Mouse (Mus musculus) cerebellum, adult (tissue): ENCODE data around the gene Hhatl.
A peak's percentile ranks its signal among the peaks of the same experiment; 100 is the strongest.

Experiments
- ATAC-seq: cut with Nextera tagmentation; 2 replicates; pipeline ENCODE4 v1.9.2; 2017; ENCODE audit warnings: mild to moderate bottlenecking, moderate library complexity, mixed read lengths; ENCODE audit not compliant: insufficient number of reproducible peaks, low FRiP score, low TSS enrichment

Gene Hhatl

DNA sequence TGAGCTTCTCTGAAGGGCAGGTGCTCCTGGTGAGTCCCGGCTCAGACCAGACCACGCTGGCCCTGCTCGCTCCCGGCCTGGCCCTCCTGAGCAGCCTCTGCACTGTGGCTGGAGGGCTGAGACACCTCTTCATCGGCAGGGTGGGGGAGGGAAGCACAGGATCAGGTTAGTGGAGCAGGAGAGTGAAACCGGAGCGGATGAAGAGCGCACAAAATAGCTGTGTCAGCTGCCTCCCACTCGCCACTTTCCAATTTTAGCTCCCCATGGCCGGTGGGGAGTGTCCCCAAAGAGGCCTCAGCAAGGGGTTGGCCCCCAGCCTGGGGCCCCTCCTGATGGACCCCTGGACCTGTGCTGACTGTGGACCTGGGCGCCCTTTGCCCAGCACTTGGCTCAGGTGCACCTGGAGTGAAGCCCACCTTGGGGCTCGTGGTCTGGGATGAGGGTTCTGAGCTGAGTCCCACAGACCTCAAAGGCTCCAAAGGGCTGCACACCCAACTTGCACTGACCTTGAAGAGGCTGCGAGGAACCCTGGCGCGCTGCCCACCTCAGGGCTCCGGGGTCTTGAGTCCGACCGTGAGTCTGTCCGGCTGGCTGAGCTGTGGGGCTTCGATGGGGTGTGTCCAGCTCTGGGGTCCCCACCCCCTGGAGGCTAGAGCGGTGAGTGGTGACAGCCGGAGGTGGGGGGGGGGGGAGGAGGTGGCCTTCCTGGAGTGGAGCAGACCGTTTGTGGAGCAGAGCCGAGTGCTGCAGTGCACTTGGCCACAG is at the start of gene Hhatl:
Gene Hhatl (minus strand): TSS at position 751 of the 765 bp plus-strand sequence.
- ATAC-seq: no peak

DNA sequence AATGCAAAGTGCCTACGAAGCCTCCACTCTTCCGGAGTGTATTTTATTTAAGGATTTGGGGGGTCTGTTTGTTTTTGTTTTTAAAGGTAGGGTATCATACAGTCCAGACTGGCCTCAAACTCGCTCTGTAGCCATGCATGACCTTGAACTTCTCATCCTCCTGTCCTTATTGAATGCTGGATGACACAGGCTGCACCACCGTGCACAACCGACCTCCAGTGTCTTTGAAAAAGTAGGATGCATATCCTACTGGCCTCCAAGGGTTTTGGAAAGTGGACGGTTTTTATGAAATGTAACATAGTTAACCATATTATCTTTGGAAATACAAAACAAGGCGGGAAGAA is 47.3 kb upstream of the Hhatl start:
- no peak for ATAC-seq

DNA sequence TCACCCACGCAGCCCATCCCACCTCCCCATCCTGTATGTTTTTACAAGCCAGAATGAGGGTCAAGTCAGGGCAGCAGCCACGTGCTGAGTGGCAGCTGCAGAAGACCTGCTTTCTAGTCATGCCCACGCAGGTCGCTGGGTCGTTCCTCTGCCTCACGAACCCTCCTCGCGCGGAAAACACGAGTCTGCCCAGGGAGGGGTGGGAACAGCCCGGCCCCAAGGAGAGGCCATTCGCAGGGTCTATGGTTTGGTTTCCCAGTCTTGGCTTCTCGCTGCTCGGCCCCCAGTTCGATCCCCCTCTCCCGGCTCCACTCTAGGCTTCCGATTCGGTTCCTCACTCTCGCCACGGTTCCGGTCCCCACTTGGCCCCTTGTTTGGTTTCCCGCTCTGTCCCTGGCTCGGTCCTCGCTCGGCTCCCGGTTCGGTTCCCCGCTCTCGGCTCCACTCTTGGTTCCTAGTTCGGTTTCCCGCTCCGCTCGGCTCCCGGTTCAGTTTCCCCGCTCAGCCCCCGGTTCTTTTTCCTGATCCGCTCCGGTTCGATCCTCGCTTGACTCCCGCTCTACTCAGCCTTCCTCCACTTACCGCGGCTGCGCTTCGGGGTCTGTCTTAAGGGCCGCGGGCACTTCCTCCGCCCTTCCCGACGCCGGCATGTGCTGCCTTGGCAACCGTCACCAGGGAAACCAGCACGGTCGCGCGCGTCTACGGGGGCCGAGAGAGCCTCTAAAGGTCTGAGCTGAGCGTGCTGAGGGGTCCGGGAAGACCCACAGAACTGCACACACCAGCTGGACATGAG is 46.7 kb upstream of the Hhatl start, which contains the start of gene Ccdc13:
Gene Ccdc13 (minus strand): TSS at position 633 of the 793 bp plus-strand sequence.
- ATAC-seq: no peak

DNA sequence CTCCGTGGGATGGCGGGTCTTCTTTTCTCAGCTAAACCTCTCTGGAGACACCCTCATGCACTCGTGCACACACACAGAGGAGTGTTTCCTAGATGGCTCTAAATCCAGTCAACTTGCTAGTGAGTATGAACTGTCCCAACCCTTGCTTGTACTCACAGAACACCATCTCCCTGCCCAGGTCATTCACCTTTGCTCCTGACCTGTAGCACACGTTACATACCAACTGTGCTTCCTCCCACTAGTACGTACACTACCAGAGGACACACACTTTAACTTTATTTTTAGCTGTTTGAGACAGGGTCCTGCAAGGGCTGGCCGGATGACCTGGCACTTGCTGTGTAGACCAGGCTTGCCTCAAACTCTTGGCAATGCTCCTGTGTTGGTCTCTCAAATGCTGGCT is 45.7 kb upstream of the Hhatl start:
- no peak for ATAC-seq

DNA sequence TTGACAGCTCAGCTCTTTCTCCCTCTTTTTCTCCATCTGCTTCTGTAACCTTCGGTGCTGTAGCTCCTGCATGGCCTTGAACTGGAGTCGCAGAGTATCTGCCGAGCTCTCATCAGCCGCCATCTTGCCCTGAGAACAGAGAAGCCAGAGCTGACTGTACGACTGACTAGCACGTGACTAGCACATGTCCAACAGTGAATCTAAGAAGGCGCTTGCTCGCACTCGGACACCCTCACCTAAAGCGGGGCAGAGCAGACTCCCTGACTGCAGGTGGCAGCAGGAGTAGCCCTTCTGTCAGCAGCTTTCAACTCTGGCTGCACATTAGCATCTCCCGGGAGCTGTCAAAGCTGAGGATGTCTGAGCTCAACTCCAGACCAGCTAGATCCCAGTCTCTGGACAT is 41.5 kb upstream of the Hhatl start:
- no peak for ATAC-seq

DNA sequence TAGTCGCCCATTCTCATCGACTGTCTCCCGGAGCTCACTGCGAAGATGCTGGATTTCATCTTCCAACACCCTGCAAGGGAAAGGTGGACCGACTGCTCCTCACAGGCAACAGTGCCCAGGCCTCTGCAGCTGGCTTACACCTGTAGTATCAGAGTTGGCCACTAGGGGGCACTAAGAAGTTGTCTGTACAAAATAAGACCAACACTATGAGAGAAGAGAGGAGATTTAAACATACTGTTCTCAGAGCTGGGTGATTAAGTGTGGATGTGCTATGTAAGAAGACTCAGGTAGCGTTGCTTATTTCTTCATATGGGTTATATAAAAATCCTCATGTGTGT is 38.6 kb upstream of the Hhatl start:
- no peak; the same call in 1 of the 2 replicates for ATAC-seq

DNA sequence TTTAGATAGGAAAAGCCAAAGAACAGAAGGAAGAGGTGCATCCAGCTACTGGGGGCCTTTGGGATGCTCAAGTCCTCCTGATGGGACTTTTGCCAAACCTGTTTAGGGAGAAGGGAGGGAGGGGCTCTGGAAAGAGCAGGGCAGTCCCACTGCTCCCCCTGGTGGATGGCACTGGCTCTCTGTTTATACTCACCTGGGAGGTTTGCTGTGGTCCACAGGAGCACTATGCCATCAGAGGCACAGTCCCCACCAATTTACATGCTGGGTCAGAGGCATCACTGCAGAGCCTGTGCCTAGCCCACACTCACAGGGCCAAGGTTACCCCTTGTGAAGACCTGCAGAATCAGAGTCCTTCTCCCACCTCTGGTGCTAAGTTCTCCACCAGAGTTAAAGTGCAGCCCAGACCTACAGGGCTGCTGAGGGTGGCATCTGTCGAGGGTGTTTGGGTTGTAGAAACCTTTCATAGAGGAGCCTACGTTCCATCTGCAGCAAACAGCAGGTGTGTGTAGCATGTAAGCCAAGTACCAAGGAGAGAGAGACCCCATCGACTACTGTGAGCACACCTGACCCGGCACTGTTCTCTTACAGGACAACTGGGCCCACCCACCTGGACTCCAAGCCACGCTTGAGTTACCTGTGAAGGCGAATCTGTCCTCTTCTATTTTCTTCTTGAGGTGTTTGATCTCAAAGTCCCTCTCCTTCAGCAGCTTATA is 38.1 kb upstream of the Hhatl start:
- no peak for ATAC-seq

DNA sequence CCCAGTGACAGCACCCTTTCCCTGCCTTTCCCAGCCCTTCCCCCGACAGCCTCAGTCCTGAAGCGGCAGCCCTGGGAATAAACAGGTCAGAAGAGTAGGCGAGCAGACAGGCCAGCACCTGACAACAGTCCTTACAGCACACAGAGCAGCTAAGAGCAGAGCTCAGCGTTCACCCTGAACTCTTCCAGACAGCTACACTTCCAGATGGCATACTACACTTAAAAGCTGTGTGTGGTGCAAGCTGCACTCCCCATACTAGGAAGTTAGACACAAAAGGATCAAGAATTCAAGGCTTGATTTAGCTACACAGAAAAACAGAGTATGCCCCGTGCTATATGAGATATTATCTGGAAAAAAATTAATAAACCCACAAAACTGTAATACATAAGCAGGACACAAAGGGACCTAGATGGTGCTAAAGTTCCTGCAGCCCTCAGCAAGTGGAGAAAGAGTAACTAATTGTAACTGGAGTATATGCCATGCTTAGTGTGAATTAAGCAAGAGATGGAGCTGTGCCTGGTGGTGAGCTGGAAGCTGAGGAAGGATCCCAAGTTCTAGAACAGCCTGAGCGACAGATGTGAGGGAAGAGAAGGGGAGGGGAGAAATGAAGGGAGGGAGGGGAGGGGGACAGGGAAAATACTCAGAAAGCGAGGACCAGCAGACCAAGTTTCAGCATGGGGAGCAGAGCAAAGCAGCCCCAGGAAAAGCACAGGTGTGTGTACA is 37.1 kb upstream of the Hhatl start:
- no peak for ATAC-seq

DNA sequence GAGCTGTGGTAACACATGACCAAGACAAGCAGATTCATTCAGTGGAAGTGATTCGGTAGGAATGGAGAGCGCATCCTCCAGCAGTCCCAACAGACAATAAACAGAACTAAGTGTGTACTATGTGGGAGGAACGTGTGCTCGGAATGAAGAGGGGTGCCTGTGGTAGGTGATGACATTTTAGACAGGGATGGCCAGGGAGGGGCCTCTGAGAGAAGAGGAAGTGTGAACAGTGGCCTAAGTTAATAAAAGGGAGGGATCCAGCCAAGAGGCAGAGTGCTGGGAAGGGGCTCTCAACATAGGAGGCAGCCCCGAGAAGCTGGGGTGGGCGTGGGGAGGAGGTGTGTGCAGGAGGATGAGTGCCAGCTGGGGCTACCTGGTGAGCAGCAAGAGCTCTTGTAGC is 36.0 kb upstream of the Hhatl start:
- no peak for ATAC-seq

DNA sequence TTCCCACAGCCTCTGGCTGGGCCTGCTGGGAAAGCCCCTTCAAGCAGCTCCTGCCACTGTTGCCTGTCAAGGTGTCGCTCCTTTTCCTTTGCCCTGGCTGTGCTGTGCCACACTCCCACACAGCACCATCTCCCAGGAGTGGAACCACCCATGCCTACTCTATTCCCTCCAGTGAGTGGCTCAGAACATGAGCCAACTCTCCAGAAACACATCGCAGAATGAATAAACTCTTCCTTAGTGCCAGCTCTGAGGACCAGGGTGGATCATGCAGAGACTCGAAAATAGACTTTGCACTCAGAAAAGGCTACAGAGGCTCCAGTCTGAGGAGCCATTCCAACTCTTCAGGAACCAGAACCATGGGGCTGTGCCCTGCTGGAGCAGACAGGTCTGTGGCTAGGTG is 34.0 kb upstream of the Hhatl start:
- ATAC-seq: no peak

DNA sequence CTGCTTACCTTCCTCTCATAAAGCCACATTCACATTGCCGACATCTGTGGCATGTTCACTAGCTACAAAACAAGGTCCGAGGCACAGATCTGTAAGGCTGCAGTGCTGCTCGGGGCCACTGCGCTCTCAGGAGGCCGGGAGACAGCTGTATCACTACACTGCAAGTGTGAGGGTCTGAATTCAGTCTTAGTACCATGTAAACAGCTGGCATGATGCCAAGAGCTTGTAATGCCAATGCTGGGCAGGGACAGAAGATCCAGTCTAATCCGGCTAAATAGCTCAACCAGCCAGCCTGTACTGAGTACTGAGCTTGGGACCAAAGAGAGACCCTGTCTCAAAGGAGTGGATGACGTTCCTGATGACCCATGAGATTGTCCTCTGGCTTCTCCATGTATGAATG is 31.7 kb upstream of the Hhatl start:
- no peak for ATAC-seq

DNA sequence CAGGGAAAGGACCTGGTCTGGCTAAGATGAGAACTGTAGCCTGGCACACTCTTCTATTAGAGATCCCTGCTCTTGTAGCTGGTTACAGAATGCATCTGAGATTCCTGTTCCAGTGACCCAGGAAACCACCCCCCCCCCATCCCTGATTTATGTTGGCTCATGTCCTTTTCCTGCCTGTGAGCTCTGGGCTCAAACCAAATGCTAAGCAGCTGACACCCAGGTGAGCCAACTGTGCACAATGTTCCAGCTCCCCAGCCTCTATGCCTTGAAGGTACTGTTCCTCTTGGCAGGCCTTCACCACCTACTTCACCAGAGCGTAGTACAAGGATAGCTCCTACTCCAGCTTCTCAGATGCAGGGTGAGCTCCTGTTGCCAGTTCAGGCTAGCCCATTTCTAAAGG is 30.7 kb upstream of the Hhatl start:
- ATAC-seq: peak; percentile 69; the same call in 1 of the 2 replicates

DNA sequence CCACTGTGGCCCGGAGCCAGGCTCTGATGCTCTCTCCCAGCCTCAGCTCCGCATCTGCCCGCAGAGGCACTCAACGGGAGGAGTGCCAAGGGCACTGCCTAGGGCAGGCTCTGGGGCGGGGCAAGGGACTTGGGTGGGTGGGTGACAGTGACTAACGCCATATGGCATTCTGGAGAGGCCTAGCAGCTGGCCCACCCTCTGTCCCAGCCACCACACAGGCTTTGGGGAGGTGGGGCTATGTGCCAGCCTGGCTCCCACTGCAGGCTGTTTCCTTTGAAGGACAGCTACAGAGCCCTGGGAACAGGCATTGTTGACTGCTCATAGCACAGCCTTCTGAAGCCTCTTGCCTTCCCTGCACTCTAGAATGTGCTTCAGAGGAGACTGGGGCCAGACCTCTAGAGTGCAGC is 30.3 kb upstream of the Hhatl start:
- no peak for ATAC-seq

DNA sequence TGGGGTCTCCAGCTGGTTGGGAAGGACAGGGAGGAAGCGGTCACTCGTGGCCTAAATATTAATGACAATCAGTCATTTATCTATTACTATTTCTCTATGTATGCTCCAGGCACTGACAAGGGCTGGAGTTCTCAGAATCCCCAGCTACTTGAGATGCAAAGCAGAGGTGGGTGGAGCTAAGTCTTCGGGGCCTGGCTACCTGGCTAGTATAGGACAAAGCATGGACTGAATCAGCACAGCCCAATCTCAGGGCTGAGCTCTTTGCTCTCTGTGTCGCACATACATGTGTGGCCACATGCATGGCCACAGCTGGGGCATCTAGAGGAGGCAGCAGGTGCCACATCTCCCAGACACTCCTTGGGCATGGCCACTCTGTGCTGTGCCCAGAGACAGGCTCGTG is 28.5 kb upstream of the Hhatl start:
- no peak for ATAC-seq

DNA sequence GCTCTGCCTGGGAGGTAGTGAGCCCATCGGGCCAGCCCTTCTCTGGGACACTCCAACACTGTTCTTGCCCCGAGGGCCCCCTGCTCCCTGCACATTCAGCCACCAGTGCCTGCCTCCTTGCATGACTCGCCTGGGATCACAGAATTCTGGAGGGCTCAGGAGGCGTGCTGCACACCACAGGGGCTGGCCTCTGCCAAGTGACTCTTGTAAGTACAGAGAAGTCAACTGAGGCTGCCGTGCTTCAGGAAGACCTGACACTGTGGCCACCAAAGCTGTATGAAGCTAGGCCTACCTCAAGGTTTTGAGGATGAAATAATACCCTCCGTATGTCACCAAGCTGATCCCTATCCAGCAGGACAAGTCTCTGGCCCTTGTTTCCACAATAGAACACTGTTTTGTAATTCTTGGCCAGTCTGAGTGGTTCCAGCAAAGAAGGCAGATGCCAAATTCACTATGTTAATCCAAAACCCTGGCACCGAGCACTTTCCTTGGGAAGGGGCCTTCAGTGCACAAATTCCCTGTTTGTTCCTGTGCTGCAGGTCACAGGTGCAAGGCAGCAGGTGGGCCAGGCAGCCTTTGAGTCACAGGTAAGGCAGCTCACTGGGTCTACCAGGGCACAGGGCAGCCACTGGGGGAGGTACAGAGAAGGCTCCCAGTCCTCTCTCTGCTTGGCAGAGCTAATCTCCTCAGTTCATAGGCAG is 27.6 kb upstream of the Hhatl start:
- ATAC-seq: peak; percentile 23

DNA sequence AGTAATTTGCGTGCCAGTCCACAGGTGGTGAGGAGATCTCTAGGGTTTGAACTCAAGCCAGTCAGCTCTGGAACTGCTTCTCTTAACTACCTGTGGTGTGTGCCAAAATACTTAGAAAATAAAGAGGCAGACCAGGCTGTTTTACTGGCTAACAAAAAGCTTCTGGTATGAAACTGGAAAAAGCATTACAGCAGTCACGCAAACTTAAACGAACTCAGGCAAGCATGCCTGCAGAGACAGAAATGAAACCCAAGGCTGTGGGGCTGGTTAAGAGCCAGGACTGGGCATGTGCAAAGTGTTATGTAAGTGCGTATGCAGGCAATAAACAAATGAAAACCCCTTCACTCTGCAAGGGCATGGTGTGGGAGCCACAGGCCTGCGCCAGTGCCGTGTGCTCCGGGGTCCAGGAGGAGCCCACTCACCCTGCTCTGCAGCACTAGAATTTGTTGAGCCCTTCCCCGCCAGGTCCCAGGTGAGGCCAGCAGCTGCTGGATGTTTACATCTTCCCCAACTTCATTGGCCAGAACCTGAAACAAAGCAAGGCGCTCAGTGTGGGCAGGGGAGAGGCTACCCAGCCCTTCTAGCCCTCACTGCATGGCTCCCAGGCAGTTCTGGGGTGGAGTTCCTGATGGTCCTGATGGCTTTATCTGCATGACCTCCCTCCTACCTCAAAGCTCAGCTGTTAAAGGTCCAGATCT is 26.9 kb upstream of the Hhatl start:
- ATAC-seq: no peak

DNA sequence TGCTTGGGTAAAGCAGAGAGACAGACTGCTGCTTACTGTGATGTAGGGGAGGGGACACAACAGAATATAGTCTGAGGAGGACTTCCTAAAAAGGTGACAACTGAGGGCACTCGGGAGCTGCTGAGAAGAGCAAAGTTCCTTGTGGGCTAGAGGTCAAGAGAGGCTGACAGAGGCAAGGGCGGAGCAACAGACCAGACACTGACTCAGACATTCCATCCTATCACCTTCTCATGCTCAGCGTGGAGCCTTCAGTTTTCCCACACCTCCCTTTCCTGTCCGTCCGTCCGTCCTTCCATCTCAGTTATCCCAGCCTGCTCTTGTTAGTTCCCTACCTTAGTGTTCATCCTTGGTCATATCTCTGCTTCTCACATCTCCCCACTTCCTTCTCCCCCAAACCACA is 22.9 kb upstream of the Hhatl start:
- no peak for ATAC-seq

DNA sequence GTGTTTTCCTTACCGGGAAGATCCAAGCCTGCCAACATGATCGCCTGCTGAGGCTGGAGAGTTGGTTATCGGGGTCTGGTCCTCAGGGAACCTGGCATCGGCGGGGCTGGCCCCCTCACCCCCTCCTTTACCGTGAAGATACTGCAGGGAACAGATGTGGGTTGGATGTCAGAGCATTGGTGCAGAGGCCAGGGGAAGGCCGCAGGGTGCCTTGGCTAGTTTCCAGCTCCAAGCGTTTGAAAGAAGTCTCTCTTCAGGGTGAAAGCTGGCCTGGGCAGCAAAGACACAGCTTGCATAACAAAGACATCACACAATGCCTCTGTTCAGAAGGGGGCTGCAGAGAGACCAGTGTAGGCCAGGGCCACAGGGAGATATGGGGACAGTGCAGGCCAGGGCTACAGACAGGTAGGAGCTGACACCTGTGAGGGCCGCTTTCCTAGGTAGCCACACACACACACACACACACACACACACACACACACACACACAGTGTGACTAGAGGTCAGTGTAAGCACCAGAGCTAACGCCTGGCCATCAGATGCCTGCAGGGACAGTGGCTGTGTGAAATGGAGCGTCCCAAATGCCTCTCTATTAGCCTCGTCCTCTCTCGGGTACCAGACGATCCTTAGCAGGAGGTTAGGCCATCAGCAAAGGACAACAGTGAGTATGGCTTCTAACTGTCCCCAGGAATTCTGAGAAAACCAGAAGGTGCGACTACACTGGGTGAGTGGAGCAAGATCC is 17.9 kb upstream of the Hhatl start:
- ATAC-seq: no peak

DNA sequence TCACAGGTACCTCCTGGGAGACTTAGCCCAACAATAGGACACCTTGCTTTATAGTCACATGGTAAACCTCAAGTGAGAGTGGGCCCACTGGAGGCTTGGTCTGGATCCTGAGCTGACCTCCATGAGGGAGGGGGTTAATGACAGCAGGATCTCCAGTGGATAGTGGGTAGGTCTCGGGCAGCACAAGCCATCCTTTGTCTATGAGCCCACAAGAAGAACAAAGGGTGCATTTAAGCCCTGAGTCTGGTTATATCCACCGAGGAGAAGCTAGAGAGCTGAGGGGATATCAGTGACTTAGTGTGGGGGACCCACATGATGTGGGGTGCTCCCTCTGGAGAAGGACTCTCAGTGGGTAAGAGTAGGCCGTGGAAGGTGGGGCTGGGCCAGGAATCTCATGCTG is 16.2 kb upstream of the Hhatl start:
- no peak for ATAC-seq
